Mouse (Mus musculus): ENCODE measurements around the gene Tk1. TPM values are rescaled to one million over a fixed set of nuclear protein-coding genes. Genes with fewer than 3 reads are reported as not detected.

Tk1 gene
- polyA plus RNA-seq, 1 experiment from 2014 or later = 108 TPM

DNA sequence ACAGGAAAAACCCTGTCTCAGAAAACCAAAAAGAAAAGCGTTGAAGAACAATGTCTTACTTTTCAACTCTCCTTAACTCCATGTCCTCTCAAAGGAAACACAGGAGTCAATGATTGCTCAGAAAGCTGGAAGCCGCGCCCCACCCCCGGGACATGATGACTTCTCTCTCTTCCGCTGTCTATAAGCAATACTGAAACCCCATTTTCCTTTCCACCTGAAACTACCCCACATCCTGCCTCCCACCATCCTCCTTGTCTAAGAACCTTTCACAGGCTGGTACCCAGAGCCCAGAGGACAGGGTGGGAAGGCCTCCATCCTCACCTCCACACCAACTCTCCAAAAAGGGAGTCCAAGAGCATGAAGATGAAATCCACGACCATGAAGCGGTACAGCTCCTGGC is 53.5 kb downstream of the Tk1 start:
- ATAC-seq (ENCODE audit: low read depth) (no peak), DNase-seq (ENCODE audit: low spot score) (no peak)
- no peaks in the 10 kb centered on the region for H3K27me3 ChIP-seq (replicated peaks; ENCODE audit: control insufficient read depth, insufficient read depth, low read length)
- no peaks in the 10 kb centered on the region for H3K9me3 ChIP-seq (ENCODE audit: control insufficient read depth, low read length)
- peaks cover 19% of the 10 kb centered on the region; the same call in 1 of the 2 replicates for H3K36me3 ChIP-seq (ENCODE audit: control insufficient read depth, insufficient read depth, low read length)
- H3K9ac ChIP-seq (ENCODE audit: low read depth, low read length) = no peak overlapping the region
- H3K4me1 ChIP-seq (ENCODE audit: control insufficient read depth, insufficient read depth, low read length) = no peaks in the 10 kb centered on the region
- no peak overlapping the region for H3K4me3 ChIP-seq (ENCODE audit: low read depth, low read length)
- no peak overlapping the region for H3K27ac ChIP-seq (replicated peaks; ENCODE audit: low read depth, low read length)
- 91% methylated on average over 7 of the region's 7 CpGs for WGBS
- no peak overlapping the region for H3K4me2 ChIP-seq (ENCODE audit: low read depth, low read length)

GRCm38 (mm10) chr11:117770407-117770806 is 55.5 kb downstream of the Tk1 start:
- no peak for ATAC-seq (ENCODE audit: low read depth)
- 88% methylated on average over 10 of the region's 10 CpGs for WGBS

DNA sequence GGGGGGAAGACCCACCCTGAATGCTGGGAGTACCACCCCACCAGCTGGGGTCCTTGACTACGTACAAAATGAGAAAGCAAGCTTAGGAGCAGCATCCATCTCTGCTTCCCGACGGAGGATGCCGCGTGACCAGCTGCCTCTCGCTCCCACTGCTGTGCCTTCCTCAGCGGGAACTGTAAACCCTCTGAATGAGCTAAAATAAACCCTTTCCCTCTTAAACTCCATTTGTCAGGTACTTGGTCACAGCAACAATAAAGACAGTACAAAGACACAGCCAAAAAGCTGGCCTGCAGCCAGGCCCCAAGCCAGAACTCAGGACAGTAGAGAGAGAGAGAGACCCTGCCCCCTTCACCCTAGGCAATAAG is 56.2 kb downstream of the Tk1 start:
- no peak for ATAC-seq (ENCODE audit: low read depth)
- no peak for DNase-seq (ENCODE audit: low spot score)
- Histone ChIP-seq H3K9me3 (ENCODE audit: control insufficient read depth, low read length) (no peaks in the 10 kb centered on the region), H3K27ac (replicated peaks; ENCODE audit: low read depth, low read length) (no peak overlapping the region), H3K4me3 (ENCODE audit: low read depth, low read length) (no peak overlapping the region), H3K4me2 (ENCODE audit: low read depth, low read length) (no peak overlapping the region), H3K36me3 (ENCODE audit: control insufficient read depth, insufficient read depth, low read length) (peaks cover 30% of the 10 kb centered on the region), H3K4me1 (ENCODE audit: control insufficient read depth, insufficient read depth, low read length) (no peaks in the 10 kb centered on the region), H3K9ac (ENCODE audit: low read depth, low read length) (no peak overlapping the region), H3K27me3 (replicated peaks; ENCODE audit: control insufficient read depth, insufficient read depth, low read length) (no peaks in the 10 kb centered on the region)
- WGBS = 89% methylated on average over 7 of the region's 7 CpGs

More at GRCm38 (mm10) chr11:117770407-117770806, 55.5 kb downstream of the Tk1 start:
- H3K4me1 ChIP-seq (ENCODE audit: control insufficient read depth, insufficient read depth, low read length) = no peaks in the 10 kb centered on the region
- H3K4me2 ChIP-seq (ENCODE audit: low read depth, low read length) = no peak overlapping the region
- H3K36me3 ChIP-seq (ENCODE audit: control insufficient read depth, insufficient read depth, low read length) = peaks cover 25% of the 10 kb centered on the region
- H3K4me3 ChIP-seq (ENCODE audit: low read depth, low read length) = no peak overlapping the region
- H3K9me3 ChIP-seq (ENCODE audit: control insufficient read depth, low read length) = no peaks in the 10 kb centered on the region
- no peaks in the 10 kb centered on the region for H3K27me3 ChIP-seq (replicated peaks; ENCODE audit: control insufficient read depth, insufficient read depth, low read length)
- H3K27ac ChIP-seq (replicated peaks; ENCODE audit: low read depth, low read length) = no peak overlapping the region
- no peak for DNase-seq (ENCODE audit: low spot score)
- no peak overlapping the region for H3K9ac ChIP-seq (ENCODE audit: low read depth, low read length)

DNA sequence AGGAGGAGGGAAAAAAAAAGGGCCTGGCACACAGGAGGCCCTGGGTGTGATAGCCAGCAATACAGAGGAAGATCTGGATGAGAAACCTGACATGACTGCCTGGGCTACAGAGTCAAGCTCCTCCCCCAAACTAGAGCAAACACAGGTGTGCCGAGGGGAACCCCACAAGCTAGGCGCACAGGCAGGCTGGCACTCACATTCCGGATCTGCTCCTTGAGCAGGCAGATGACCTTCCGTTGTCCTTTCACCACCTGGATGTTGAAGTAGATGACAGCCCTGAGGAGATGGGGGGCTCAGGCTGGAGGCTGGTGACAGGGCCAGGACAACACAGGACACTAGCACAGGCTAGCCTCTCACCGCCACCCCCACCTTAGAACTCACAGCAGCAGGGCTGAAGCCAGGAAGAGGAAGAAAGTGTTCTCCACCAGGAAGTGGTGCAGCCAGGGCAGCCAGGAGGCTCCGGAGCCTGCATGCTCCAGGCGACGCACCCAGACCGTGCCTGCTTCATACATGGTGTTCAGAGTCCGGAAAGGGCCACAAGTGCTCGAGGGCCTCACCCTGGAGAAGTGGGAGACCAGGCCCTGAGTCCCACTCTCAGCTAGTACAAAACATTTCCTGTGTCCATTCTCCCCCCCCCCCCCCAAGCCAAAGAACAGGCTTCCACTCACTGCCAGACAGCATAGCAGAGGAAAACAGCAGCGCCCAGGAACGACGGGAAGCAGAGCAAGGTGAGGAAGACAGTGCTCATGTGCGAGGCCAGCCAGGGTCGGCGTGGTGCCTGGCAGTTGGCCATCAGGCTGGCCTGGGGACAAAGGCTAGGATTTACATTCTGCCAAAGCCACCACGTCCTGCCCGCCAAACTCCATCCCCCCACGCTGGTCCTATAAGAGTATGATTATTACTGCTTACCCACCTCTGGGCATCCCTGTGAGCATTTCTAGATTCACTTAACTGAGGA is 56.9 kb downstream of the Tk1 start:
- peaks cover 36% of the 10 kb centered on the region for H3K36me3 ChIP-seq (ENCODE audit: control insufficient read depth, insufficient read depth, low read length)
- no peak overlapping the region for H3K9ac ChIP-seq (ENCODE audit: low read depth, low read length)
- no peaks in the 10 kb centered on the region for H3K9me3 ChIP-seq (ENCODE audit: control insufficient read depth, low read length)
- H3K27ac ChIP-seq (replicated peaks; ENCODE audit: low read depth, low read length) = no peak overlapping the region
- 77% methylated on average over 19 of the region's 20 CpGs for WGBS
- ATAC-seq (ENCODE audit: low read depth) (no peak), DNase-seq (ENCODE audit: low spot score) (no peak)
- H3K4me1 ChIP-seq (ENCODE audit: control insufficient read depth, insufficient read depth, low read length) = no peaks in the 10 kb centered on the region
- no peaks in the 10 kb centered on the region for H3K27me3 ChIP-seq (replicated peaks; ENCODE audit: control insufficient read depth, insufficient read depth, low read length)
- no peak overlapping the region for H3K4me2 ChIP-seq (ENCODE audit: low read depth, low read length)
- H3K4me3 ChIP-seq (ENCODE audit: low read depth, low read length) = no peak overlapping the region

- no peaks in the 10 kb centered on the region for H3K9me3 ChIP-seq (ENCODE audit: control insufficient read depth, low read length)
- H3K36me3 ChIP-seq (ENCODE audit: control insufficient read depth, insufficient read depth, low read length) = peaks cover 52% of the 10 kb centered on the region
These were observed 59.6 kb downstream of the Tk1 start for GRCm38 (mm10) chr11:117766275-117766674.

More at GRCm38 (mm10) chr11:117766275-117766674, 59.6 kb downstream of the Tk1 start:
- no peak for DNase-seq (ENCODE audit: low spot score)
- 88% methylated on average over 3 of the region's 3 CpGs for WGBS
- no peak for ATAC-seq (ENCODE audit: low read depth)
- no peak overlapping the region for H3K4me2 ChIP-seq (ENCODE audit: low read depth, low read length)
- H3K27ac ChIP-seq (replicated peaks; ENCODE audit: low read depth, low read length) = no peak overlapping the region
- H3K4me3 ChIP-seq (ENCODE audit: low read depth, low read length) = no peak overlapping the region
- no peaks in the 10 kb centered on the region for H3K27me3 ChIP-seq (replicated peaks; ENCODE audit: control insufficient read depth, insufficient read depth, low read length)
- no peak overlapping the region for H3K9ac ChIP-seq (ENCODE audit: low read depth, low read length)
- H3K4me1 ChIP-seq (ENCODE audit: control insufficient read depth, insufficient read depth, low read length) = no peaks in the 10 kb centered on the region

Other genes with a start within 250 kb of the Tk1 start
- gene Tnrc6c, start 171.8 kb downstream of the Tk1 start, polyA plus RNA-seq (2014; fragmentation: Nextera tagmentation; extraction: Ambion mirVana) = 15.2 and 16.3 TPM in 2 replicates
- gene Tmc8, start 44.0 kb downstream of the Tk1 start, polyA plus RNA-seq (2014; fragmentation: Nextera tagmentation; extraction: Ambion mirVana) = 1.1 and 1.3 TPM in 2 replicates
- gene Tmc6, start 43.9 kb downstream of the Tk1 start, polyA plus RNA-seq (2014; fragmentation: Nextera tagmentation; extraction: Ambion mirVana) = 16.5 and 17.6 TPM in 2 replicates
- gene 6030468B19Rik, start 28.4 kb downstream of the Tk1 start, polyA plus RNA-seq (2014; fragmentation: Nextera tagmentation; extraction: Ambion mirVana) = not detected in 2 replicates
- gene Gm20708, start 16.4 kb downstream of the Tk1 start, polyA plus RNA-seq (2014; fragmentation: Nextera tagmentation; extraction: Ambion mirVana) = 0.25 and 0.86 TPM in 2 replicates
- gene Syngr2, start 16.4 kb downstream of the Tk1 start, polyA plus RNA-seq (2014; fragmentation: Nextera tagmentation; extraction: Ambion mirVana) = 74.0 and 78.6 TPM in 2 replicates
- 4.5 and 5.5 TPM in 2 replicates for gene Afmid, start 168 bp downstream of the Tk1 start, polyA plus RNA-seq (2014; fragmentation: Nextera tagmentation; extraction: Ambion mirVana)
- gene Birc5, start 23.2 kb upstream of the Tk1 start, polyA plus RNA-seq (2014; fragmentation: Nextera tagmentation; extraction: Ambion mirVana) = 229 and 265 TPM in 2 replicates
- gene Tmem235, start 34.7 kb upstream of the Tk1 start, polyA plus RNA-seq (2014; fragmentation: Nextera tagmentation; extraction: Ambion mirVana) = not detected in 2 replicates
- gene Tha1, start 47.4 kb upstream of the Tk1 start, polyA plus RNA-seq (2014; fragmentation: Nextera tagmentation; extraction: Ambion mirVana) = 3.7 and 4.2 TPM in 2 replicates
- gene Socs3, start 144.0 kb upstream of the Tk1 start, polyA plus RNA-seq (2014; fragmentation: Nextera tagmentation; extraction: Ambion mirVana) = 6.8 and 8.3 TPM in 2 replicates
- 31.0 and 34.7 TPM in 2 replicates for gene Pgs1, start 160.2 kb upstream of the Tk1 start, polyA plus RNA-seq (2014; fragmentation: Nextera tagmentation; extraction: Ambion mirVana)